Mouse (Mus musculus) midbrain, embryonic 11.5 days (tissue): ENCODE results near the gene Bank1. TPM values are rescaled to one million over a fixed set of nuclear protein-coding genes. Genes with fewer than 3 reads are reported as not detected.
A peak's percentile ranks its signal among the peaks of the same experiment; 100 is the strongest.

Experiments used
- ATAC-seq: fragments of 200-750 bp; cut with Nextera tagmentation; 2 replicates; pipeline ENCODE4 v1.8.0; 2017; ENCODE audit warnings: moderate TSS enrichment, moderate library complexity; ENCODE audit not compliant: low FRiP score
- DNase-seq: peaks from one replicate; pipeline ENCODE4 v3.0.0; 2015; ENCODE audit warnings: low spot score; ENCODE audit errors: missing footprints
- H3K27ac ChIP-seq: fragments of 300-500 bp; sonication (generic); 2 replicates; pipeline ENCODE4 v1.5.1; 2014; ENCODE audit warnings: low read depth, low read length
- H3K27me3 ChIP-seq: fragments of 300-500 bp; sonication (generic); 2 replicates; pipeline ENCODE4 v1.6.1; 2014; ENCODE audit warnings: mild to moderate bottlenecking, low read length, moderate library complexity, mixed read lengths; ENCODE audit not compliant: control insufficient read depth, insufficient read depth
- H3K36me3 ChIP-seq: fragments of 300-500 bp; sonication (generic); 2 replicates; pipeline ENCODE4 v1.6.1; 2014; ENCODE audit warnings: mild to moderate bottlenecking, low read length, moderate library complexity, mixed read lengths; ENCODE audit not compliant: control insufficient read depth, insufficient read depth
- H3K4me1 ChIP-seq: fragments of 300-500 bp; sonication (generic); 2 replicates; pipeline ENCODE4 v1.6.1; 2014; ENCODE audit warnings: low read length; ENCODE audit not compliant: control insufficient read depth, insufficient read depth
- H3K4me2 ChIP-seq: fragments of 300-500 bp; sonication (generic); 2 replicates; pipeline ENCODE4 v1.6.1; 2014; ENCODE audit warnings: mild to moderate bottlenecking, moderate library complexity
- H3K4me3 ChIP-seq: fragments of 300-500 bp; sonication (generic); 2 replicates; pipeline ENCODE4 v1.5.1; 2014; ENCODE audit warnings: low read depth, low read length
- H3K9ac ChIP-seq: fragments of 300-500 bp; sonication (generic); 2 replicates; pipeline ENCODE4 v1.6.1; 2014; ENCODE audit warnings: low read length
- H3K9me3 ChIP-seq: fragments of 300-500 bp; sonication (generic); 2 replicates; pipeline ENCODE4 v1.6.1; 2016; ENCODE audit warnings: low read length; ENCODE audit not compliant: control insufficient read depth
- WGBS: fragments of 180-500 bp; shearing (Covaris S2); extraction: QIAGEN DNeasy Blood & Tissue Kit; methylation state at CpG from one replicate; pipeline ENCODE4 v1.1.7; 2014; 5-methylcytosine and 5-hydroxymethylcytosine counted together
- polyA plus RNA-seq: library from polyadenylated mRNA; unstranded; fragments of >200 nt; fragmentation: Nextera tagmentation; extraction: Ambion mirVana; gene quantifications from 2 replicates; pipeline ENCODE4 v1.2.1, GENCODE M21; 2014

The Bank1 gene
- polyA plus RNA-seq, 1 experiment from 2014 or later, result 0.59 TPM

- no peak overlapping the region for H3K27ac ChIP-seq
- H3K9ac ChIP-seq, result no peak overlapping the region
- 81% methylated on average over 2 of the region's 2 CpGs for WGBS
- H3K4me2 ChIP-seq, result no peak overlapping the region
- ATAC-seq (no peak), DNase-seq (no peak)
- H3K4me1 ChIP-seq, result no peaks in the 10 kb centered on the region
- H3K4me3 ChIP-seq, result no peak overlapping the region
- no peaks in the 10 kb centered on the region for H3K36me3 ChIP-seq
- no peaks in the 10 kb centered on the region for H3K9me3 ChIP-seq
- H3K27me3 ChIP-seq, result no peaks in the 10 kb centered on the region
These were observed 308.3 kb downstream of the Bank1 start for GRCm38 (mm10) chr3:136017517-136017916.

GRCm38 (mm10) chr3:136010616-136011015, 315.2 kb downstream of the Bank1 start:
- Histone ChIP-seq H3K4me3 (no peak overlapping the region), H3K4me2 (no peak overlapping the region), H3K27me3 (no peaks in the 10 kb centered on the region), H3K9me3 (no peaks in the 10 kb centered on the region), H3K36me3 (no peaks in the 10 kb centered on the region), H3K27ac (no peak overlapping the region), H3K4me1 (no peaks in the 10 kb centered on the region), H3K9ac (no peak overlapping the region)
- ATAC-seq (no peak), DNase-seq (no peak)
- WGBS, result 88% methylated on average over 4 of the region's 4 CpGs

- Histone ChIP-seq H3K36me3 (no peaks in the 10 kb centered on the region), H3K27me3 (no peaks in the 10 kb centered on the region), H3K4me3 (no peak overlapping the region), H3K27ac (no peak overlapping the region), H3K4me2 (no peak overlapping the region), H3K4me1 (no peaks in the 10 kb centered on the region), H3K9ac (no peak overlapping the region), H3K9me3 (no peaks in the 10 kb centered on the region)
- DNase-seq (no peak), ATAC-seq (peak; percentile 64; the same call in 1 of the 2 replicates)
- 40% methylated on average over 9 of the region's 9 CpGs for WGBS
These were observed 318.0 kb downstream of the Bank1 start for GRCm38 (mm10) chr3:136007846-136008245.

GRCm38 (mm10) chr3:136007081-136007828, 318.6 kb downstream of the Bank1 start:
- Histone ChIP-seq H3K4me3 (no peak overlapping the region), H3K4me2 (no peak overlapping the region), H3K9me3 (no peaks in the 10 kb centered on the region), H3K36me3 (no peaks in the 10 kb centered on the region), H3K4me1 (no peaks in the 10 kb centered on the region), H3K27me3 (no peaks in the 10 kb centered on the region), H3K27ac (no peak overlapping the region), H3K9ac (no peak overlapping the region)
- WGBS, result 78% methylated on average over 11 of the region's 11 CpGs
- ATAC-seq, result peak; percentile 35; the same call in 1 of the 2 replicates
- no peak for DNase-seq
